27 mouse cellular contexts compared by ENCODE assay signal in the genomic region with DNA sequence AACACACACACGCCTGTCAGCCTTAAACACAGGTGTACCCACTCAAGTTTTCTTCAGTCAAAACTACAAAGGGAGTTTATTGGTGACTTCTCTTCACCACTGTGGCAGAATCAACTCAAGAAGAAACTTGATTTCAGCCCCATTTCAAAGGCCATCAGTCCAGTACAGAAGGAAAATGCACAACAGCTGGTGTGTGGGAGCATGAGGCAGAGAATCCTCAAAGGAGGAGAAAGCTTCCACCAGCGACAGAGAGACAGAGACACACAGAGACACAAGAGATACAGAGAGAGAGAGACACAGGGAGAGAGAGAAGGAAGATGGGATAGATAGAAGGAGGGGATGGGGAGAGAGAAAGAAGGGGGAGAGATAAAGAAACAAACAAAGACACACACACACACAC. TPM values are rescaled to one million over a fixed set of nuclear protein-coding genes. Genes with fewer than 3 reads are reported as not detected.
"Had no signal": no experiment of that assay in that cellular context is flagged by ENCODE, and none has a peak within 500 bp of the region (broad histone marks: within the 10 kb centered on the region; RNA-seq: fewer than 3 reads in every experiment).

No protein-coding gene starts in this region.

- DNase-seq: left cerebral cortex, postnatal 4 days; liver; liver, embryonic 13.5 days; liver, postnatal 0 days; lung, adult 18-20 months; lung, adult 2 months; lung, embryonic 14.5 days; lung, postnatal 10 days; lung, postnatal 14 days; lung, postnatal 36 days; lung, postnatal 4 days; midbrain, embryonic 14.5 days had no signal

- ATAC-seq: liver, embryonic 12.5 days; liver, postnatal 0 days; lung, postnatal 0 days; midbrain, embryonic 13.5 days; midbrain, embryonic 15.5 days; midbrain, embryonic 16.5 days had no signal

RNA-seq across cellular contexts. Expression of gene Cldn24, which starts 19.6 kb away (rescaled TPM):
- total RNA-seq: left cerebral cortex, adult 2 months; left cerebral cortex, adult 8-10 months; left cerebral cortex, postnatal 10 days; left cerebral cortex, postnatal 14 days; left cerebral cortex, postnatal 25 days; left cerebral cortex, postnatal 4 days; liver, adult 2 months; megakaryocyte progenitor cell, adult 5-6 weeks; megakaryocyte-erythroid progenitor cell, adult 5-6 weeks; midbrain, postnatal 0 days; monocyte, adult 5-6 weeks had no signal

RNA-seq across cellular contexts. Expression of gene Cldn22, which starts 21.9 kb away (rescaled TPM):
- total RNA-seq: left cerebral cortex, postnatal 4 days; liver, adult 2 months; megakaryocyte progenitor cell, adult 5-6 weeks; megakaryocyte-erythroid progenitor cell, adult 5-6 weeks; midbrain, postnatal 0 days; monocyte, adult 5-6 weeks had no signal
